ENCODE assay signal across 9 mouse cellular contexts in genomic region chr4:155580420-155580819, GRCm38 (mm10). TPM values are rescaled to one million over a fixed set of nuclear protein-coding genes. Genes with fewer than 3 reads are reported as not detected.
A peak's percentile ranks its signal among the peaks of the same experiment; 100 is the strongest.
DNase-seq lines count a peak whose midpoint lies in the region; ATAC-seq and TF ChIP-seq lines count a peak whose summit lies in the region.
"Had no signal": no experiment of that assay in that cellular context is flagged by ENCODE, and none has a peak within 500 bp of the region (broad histone marks: within the 10 kb centered on the region; RNA-seq: fewer than 3 reads in every experiment).

No protein-coding gene starts in this region.

- H3K9ac ChIP-seq in forebrain, postnatal 0 days: no peak overlapping the region
- no peak overlapping the region for H3K9ac ChIP-seq in forebrain, embryonic 13.5 days
- H3K9ac ChIP-seq in intestine, postnatal 0 days (ENCODE audit: low read depth, low read length): no peak overlapping the region
- H3K9ac ChIP-seq: hindbrain, embryonic 15.5 days had no signal

- H3K4me3 ChIP-seq in forebrain, postnatal 0 days (ENCODE audit: low read depth, low read length): no peak overlapping the region
- no peak overlapping the region for H3K4me3 ChIP-seq in forebrain, embryonic 13.5 days
- H3K4me3 ChIP-seq in intestine, postnatal 0 days (ENCODE audit: low read depth, low read length): no peak overlapping the region
- H3K4me3 ChIP-seq: hindbrain, embryonic 15.5 days had no signal

- WGBS in forebrain, postnatal 0 days: 26% methylated on average over 1 of the region's 1 CpGs
- WGBS in forebrain, embryonic 13.5 days: 21% methylated on average over 1 of the region's 1 CpGs
- 31% methylated on average over 1 of the region's 1 CpGs for WGBS in intestine, postnatal 0 days

- no peaks in the 10 kb centered on the region for H3K9me3 ChIP-seq in forebrain, postnatal 0 days (ENCODE audit: low read length)
- no peaks in the 10 kb centered on the region for H3K9me3 ChIP-seq in forebrain, embryonic 13.5 days (replicated peaks)
- no peaks in the 10 kb centered on the region for H3K9me3 ChIP-seq in intestine, postnatal 0 days (ENCODE audit: control insufficient read depth)
- H3K9me3 ChIP-seq: hindbrain, embryonic 15.5 days had no signal

- H3K36me3 ChIP-seq in forebrain, postnatal 0 days (ENCODE audit: insufficient read depth): peaks cover 55% of the 10 kb centered on the region
- H3K36me3 ChIP-seq in forebrain, embryonic 13.5 days (ENCODE audit: poor library complexity, severe bottlenecking): peaks cover 67% of the 10 kb centered on the region
- peaks cover 45% of the 10 kb centered on the region for H3K36me3 ChIP-seq in intestine, postnatal 0 days (ENCODE audit: control insufficient read depth, insufficient read depth)

- peak; percentile 77 for DNase-seq in forebrain, postnatal 0 days
- peak; percentile 51 for DNase-seq in ovary, postnatal 14 days (ENCODE audit: low spot score)
- DNase-seq in ovary, adult 18-20 months (ENCODE audit: low spot score): no peak
- peak; percentile 80 to 86 for DNase-seq in cerebellum, postnatal 14 days
- no peak for DNase-seq in c-Kit-positive CD71-positive TER-119-positive erythroid progenitor cells, embryonic 14.5 days (ENCODE audit: low spot score)

- H3K27ac ChIP-seq in forebrain, postnatal 0 days (ENCODE audit: low read depth, low read length): no peak overlapping the region
- H3K27ac ChIP-seq in forebrain, embryonic 13.5 days: no peak overlapping the region
- H3K27ac ChIP-seq in intestine, postnatal 0 days (ENCODE audit: low read depth, low read length): no peak overlapping the region
- H3K27ac ChIP-seq: hindbrain, embryonic 15.5 days had no signal

- no peak for ATAC-seq in forebrain, postnatal 0 days
- no peak for ATAC-seq in forebrain, embryonic 13.5 days
- ATAC-seq in intestine, postnatal 0 days: no peak
- peak; percentile 77 for ATAC-seq in megakaryocyte progenitor cell, adult 5-6 weeks (replicated peaks; ENCODE audit: poor library complexity)

- no peaks in the 10 kb centered on the region for H3K27me3 ChIP-seq in forebrain, postnatal 0 days (ENCODE audit: insufficient read depth, low read length)
- no peaks in the 10 kb centered on the region for H3K27me3 ChIP-seq in forebrain, embryonic 13.5 days
- no peaks in the 10 kb centered on the region for H3K27me3 ChIP-seq in intestine, postnatal 0 days (replicated peaks; ENCODE audit: control insufficient read depth, insufficient read depth, low read length)
- H3K27me3 ChIP-seq: hindbrain, embryonic 15.5 days had no signal

- peak; percentile 85 for TF ChIP-seq CTCF in forebrain, postnatal 0 days (IDR thresholded peaks at IDR 0.05; ENCODE audit: low read depth)
- peak; percentile 86 for TF ChIP-seq CTCF in intestine, postnatal 0 days (IDR thresholded peaks at IDR 0.05; ENCODE audit: low read depth)

- H3K4me1 ChIP-seq in forebrain, postnatal 0 days (ENCODE audit: insufficient read depth): no peaks in the 10 kb centered on the region
- H3K4me1 ChIP-seq in forebrain, embryonic 13.5 days: no peaks in the 10 kb centered on the region
- no peaks in the 10 kb centered on the region for H3K4me1 ChIP-seq in intestine, postnatal 0 days (replicated peaks; ENCODE audit: control insufficient read depth, insufficient read depth, low read length)
- H3K4me1 ChIP-seq: hindbrain, embryonic 15.5 days had no signal

- H3K4me2 ChIP-seq in forebrain, postnatal 0 days (ENCODE audit: low read depth): no peak overlapping the region
- no peak overlapping the region for H3K4me2 ChIP-seq in forebrain, embryonic 13.5 days
- H3K4me2 ChIP-seq in intestine, postnatal 0 days (replicated peaks; ENCODE audit: low read depth): no peak overlapping the region
- H3K4me2 ChIP-seq: hindbrain, embryonic 15.5 days had no signal

RNA-seq across cellular contexts. Expression of gene Nadk, which starts 18.2 kb away (rescaled TPM):
- total RNA-seq in forebrain, postnatal 0 days (2014; rRNA removed): 86.0 and 89.7 TPM in 2 replicates
- polyA plus RNA-seq in forebrain, postnatal 0 days (2015; fragmentation: Nextera tagmentation; extraction: Ambion mirVana): 66.4 and 66.7 TPM in 2 replicates
- 88.7 and 91.9 TPM in 2 replicates for polyA plus RNA-seq in forebrain, embryonic 13.5 days (2015; fragmentation: Nextera tagmentation; extraction: Ambion mirVana)
- 46.7 and 49.2 TPM in 2 replicates for polyA plus RNA-seq in intestine, postnatal 0 days (2015; fragmentation: Nextera tagmentation; extraction: Ambion mirVana)
- total RNA-seq in megakaryocyte progenitor cell, adult 5-6 weeks (2015): 78.5 and 79.7 TPM in 2 replicates
- total RNA-seq in megakaryocyte progenitor cell, adult 5-6 weeks (2017): 71.3 and 72.4 TPM in 2 replicates

RNA-seq across cellular contexts. Expression of gene Slc35e2, which starts 20.8 kb away (rescaled TPM):
- total RNA-seq in forebrain, postnatal 0 days (2014; rRNA removed): 39.9 and 49.2 TPM in 2 replicates
- 8.6 and 10.5 TPM in 2 replicates for polyA plus RNA-seq in forebrain, postnatal 0 days (2015; fragmentation: Nextera tagmentation; extraction: Ambion mirVana)
- 10.6 and 10.7 TPM in 2 replicates for polyA plus RNA-seq in forebrain, embryonic 13.5 days (2015; fragmentation: Nextera tagmentation; extraction: Ambion mirVana)
- 5.1 and 6.1 TPM in 2 replicates for polyA plus RNA-seq in intestine, postnatal 0 days (2015; fragmentation: Nextera tagmentation; extraction: Ambion mirVana)
- total RNA-seq in megakaryocyte progenitor cell, adult 5-6 weeks (2015): 16.8 and 20.2 TPM in 2 replicates
- 8.9 and 11.0 TPM in 2 replicates for total RNA-seq in megakaryocyte progenitor cell, adult 5-6 weeks (2017)

RNA-seq across cellular contexts. Expression of gene Cdk11b, which starts 44.2 kb away (rescaled TPM):
- 20.7 and 21.8 TPM in 2 replicates for total RNA-seq in forebrain, postnatal 0 days (2014; rRNA removed)
- polyA plus RNA-seq in forebrain, postnatal 0 days (2015; fragmentation: Nextera tagmentation; extraction: Ambion mirVana): 48.7 and 64.7 TPM in 2 replicates
- 75.5 and 77.9 TPM in 2 replicates for polyA plus RNA-seq in forebrain, embryonic 13.5 days (2015; fragmentation: Nextera tagmentation; extraction: Ambion mirVana)
- 60.3 and 73.0 TPM in 2 replicates for polyA plus RNA-seq in intestine, postnatal 0 days (2015; fragmentation: Nextera tagmentation; extraction: Ambion mirVana)
- 34.5 and 39.3 TPM in 2 replicates for total RNA-seq in megakaryocyte progenitor cell, adult 5-6 weeks (2015)
- total RNA-seq in megakaryocyte progenitor cell, adult 5-6 weeks (2017): 50.7 and 56.0 TPM in 2 replicates

Comparison
In these comparisons a context has a peak if more than half of its experiments do, and no peak if none do; other contexts are left out.
1. DNase-seq: peak in forebrain, postnatal 0 days (single experiment), ovary, postnatal 14 days (single experiment) and cerebellum, postnatal 14 days (2 of 2); none in ovary, adult 18-20 months (single experiment) and c-Kit-positive CD71-positive TER-119-positive erythroid progenitor cells, embryonic 14.5 days (single experiment).